Mouse (Mus musculus): ENCODE results near the gene Otud1.

DNA sequence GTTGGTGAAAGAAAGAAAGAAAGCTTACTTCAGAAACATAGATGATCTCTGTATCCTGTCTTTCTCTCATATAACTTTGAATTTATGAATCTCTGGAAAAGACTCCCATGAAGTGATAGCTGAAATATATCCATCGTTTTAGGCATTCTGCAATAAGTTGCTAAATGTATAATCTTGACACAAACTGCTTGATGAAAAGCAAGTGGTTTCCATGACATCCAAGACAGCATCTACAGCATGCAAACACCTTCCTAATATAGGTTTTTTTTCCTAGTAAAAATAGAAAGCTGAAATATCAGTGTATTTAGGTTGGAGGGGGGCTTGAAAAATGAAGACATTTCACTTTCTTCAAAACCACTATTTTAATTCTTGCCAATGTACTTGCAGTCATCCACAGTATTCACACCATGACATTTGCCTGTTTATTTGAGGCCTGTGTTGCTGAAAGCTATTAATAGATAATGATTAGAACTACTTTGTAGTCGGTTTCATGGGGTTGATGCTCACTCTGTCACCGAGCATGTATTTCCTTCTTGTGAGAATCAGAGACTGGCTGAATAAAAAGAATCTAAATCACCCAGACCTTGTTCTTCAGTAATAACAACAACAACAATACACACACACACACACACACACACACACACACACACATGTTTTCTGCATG, 49.0 kb upstream of the Otud1 start:
- no peak for TF ChIP-seq POLR2A (IDR thresholded peaks at IDR 0.05; ENCODE audit: low read depth, low read length)
- no peak for TF ChIP-seq CTCF (IDR thresholded peaks at IDR 0.05; ENCODE audit: extremely low read depth, insufficient read depth, insufficient read length, insufficient replicate concordance)

Data from spleen, adult 2 months (tissue).